Mouse (Mus musculus) liver (tissue): ENCODE data around the gene Prkab2.
A peak's percentile ranks its signal among the peaks of the same experiment; 100 is the strongest.

ENCODE experiments used
- DNase-seq: peaks from one replicate; pipeline ENCODE4 v3.0.0-alpha.2; 2020; ENCODE audit warnings: mixed read lengths

Prkab2 gene

GRCm38 (mm10) chr3:97651604-97652003 is 6.4 kb upstream of the Prkab2 start:
- DNase-seq = no peak

DNA sequence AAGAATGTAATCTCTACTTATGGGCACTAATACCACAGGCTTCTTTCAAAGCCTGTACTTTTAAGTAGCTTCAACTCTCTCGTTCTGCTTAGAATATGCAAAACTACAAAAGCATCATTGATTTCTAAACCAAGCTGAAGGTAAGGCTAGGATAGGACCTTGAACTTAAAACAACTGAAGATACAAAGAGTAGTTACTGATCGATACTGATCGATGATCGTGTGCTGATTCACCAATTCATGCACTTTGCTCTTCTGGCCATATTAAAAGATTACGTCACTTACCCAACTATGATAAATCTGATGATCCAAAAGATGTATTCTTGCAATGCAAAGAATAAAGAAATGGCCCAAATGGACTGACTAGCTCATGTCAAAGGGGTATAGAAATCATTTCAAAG is 4.2 kb upstream of the Prkab2 start:
- no peak for DNase-seq

DNA sequence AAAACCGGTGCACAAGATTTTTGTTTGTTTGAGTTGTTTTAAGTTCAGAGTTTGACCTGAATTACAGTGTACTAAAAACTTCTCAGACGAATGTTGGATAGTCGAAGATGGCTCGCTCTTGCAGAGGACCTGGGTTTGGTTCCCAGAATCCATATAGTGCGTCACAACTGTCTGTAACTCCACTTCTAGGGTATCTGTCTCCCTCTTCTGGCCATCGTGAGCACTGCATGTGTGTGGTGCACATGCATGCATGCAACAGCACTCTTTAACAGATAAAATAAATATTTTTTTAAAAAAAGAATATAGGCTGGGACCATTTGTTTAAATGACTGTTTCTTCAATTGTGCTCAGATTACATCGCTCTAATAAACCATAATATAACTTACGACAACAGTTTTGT is 3.1 kb upstream of the Prkab2 start:
- peak; percentile 52 for DNase-seq

DNA sequence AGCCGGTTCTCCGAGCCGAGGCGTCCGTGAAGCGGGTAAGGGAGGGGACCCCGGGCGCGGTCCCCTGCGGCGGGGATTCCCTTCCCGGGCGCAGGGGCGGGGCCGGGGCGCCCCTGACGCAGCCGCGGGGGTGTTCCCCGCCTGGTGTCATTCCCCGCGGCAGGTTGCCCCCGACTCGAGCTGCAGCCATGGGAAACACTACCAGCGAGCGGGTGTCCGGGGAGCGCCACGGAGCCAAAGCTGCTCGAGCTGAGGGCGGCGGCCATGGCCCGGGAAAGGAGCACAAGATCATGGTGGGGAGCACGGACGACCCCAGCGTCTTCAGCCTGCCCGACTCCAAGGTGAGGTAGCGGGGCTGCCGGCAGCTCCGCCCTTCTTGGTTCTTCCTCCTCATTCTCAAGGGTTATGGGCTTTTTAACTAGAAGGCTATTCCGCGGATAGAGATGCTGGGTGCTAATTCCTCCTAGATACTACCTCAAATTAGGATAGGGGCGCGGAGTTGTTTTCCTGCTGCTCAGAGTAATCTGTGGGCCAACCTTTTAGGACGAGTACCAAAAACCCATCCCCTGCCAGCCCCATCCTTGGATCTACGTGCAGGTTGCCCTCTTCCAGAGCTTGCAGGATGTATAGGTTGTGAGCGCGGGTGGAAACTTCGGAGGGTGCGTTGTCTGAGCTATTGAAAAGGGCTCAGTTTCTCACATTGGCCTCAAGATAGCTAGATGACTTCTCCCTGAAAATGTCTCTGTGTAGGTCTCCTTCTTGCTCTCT is 617 bp downstream of the Prkab2 start:
- DNase-seq = peak; percentile 77

DNA sequence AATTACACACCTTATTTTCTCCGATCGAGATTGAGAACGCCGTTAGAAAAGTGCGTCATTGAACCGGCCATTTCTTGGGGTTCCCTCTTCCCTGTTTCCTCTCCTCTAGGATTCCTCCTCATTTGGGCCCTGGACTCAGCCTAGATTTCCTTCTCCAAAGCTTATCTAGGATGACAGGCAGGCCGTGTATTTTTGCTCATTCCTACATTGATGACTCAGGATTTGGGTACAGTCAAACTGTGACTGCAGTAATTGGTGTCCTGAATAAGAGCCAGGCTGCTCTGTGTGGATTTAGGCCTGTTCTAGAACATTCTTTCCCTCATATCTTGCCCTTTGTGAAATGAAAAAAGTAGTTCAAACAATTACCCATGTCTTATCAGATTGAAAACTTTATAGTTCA is 1.8 kb downstream of the Prkab2 start:
- no peak for DNase-seq

DNA sequence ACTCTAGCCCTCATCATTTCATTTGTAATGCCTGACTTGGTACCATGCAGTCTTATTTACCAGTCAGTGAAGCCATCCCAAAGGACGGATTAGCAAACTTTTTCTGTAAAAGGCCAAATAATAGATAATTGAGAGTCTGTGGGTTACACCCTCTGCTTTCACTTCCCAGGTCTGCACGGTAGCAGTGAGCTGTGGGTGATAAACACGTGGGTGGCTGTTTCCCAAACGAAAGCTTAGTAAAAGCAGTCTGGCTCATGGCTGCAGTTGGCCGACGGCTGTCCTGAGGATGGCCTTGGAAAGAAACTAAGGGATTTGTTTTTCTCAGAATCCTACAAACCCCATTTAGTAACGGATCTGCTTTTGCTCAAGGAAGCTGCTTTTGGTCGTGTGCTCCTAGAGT is 3.2 kb downstream of the Prkab2 start:
- DNase-seq = no peak

GRCm38 (mm10) chr3:97665525-97665924 is 7.5 kb downstream of the Prkab2 start:
- DNase-seq = no peak

DNA sequence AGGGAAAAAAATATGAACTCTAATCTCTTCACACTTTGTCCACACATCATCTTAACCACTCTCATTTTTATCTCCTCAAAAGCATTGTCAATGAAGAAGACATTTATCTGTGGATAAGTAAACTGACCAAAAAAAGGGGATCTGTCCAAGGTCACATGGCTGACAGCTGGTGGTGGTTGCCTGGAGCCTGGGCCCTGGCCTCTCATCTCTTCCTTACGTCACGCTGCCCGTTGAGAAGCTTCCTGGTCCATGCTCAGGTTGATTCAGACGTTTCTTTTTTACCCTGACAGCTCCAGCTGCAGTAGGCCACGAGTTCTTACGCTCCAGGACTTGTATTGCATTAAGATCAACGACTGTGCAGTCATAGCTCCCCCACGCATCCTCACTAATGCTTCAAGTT is 8.2 kb downstream of the Prkab2 start:
- no peak for DNase-seq

- no peak for DNase-seq
These were observed 9.2 kb downstream of the Prkab2 start for GRCm38 (mm10) chr3:97667093-97667675.

- DNase-seq = no peak
These were observed 16.7 kb downstream of the Prkab2 start, which contains the start of gene Gm17651 for GRCm38 (mm10) chr3:97674644-97675110. TSS of gene Gm17651 (minus strand) at chr3:97674694.

DNA sequence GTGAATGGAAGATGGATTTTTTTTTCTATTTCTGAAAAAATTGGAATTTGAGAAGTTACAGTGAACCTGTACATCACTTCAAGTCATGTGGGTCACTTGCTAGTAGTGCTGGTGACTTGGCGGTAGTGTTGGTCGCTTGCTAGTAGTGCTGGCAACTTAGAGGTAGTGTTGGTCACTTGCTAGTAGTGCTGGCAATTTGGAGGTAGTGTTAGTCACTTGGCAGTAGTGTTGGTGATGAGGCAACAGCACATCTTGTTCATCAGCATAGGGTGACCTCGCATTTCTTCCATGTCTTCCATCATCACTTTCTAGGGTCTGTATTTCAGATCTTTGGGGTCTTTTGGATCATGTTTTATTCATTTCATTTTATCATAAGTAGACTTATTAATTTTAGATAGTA is 18.1 kb downstream of the Prkab2 start:
- no peak for DNase-seq

GRCm38 (mm10) chr3:97678416-97678815 is 20.4 kb downstream of the Prkab2 start:
- peak; percentile 24 for DNase-seq

DNA sequence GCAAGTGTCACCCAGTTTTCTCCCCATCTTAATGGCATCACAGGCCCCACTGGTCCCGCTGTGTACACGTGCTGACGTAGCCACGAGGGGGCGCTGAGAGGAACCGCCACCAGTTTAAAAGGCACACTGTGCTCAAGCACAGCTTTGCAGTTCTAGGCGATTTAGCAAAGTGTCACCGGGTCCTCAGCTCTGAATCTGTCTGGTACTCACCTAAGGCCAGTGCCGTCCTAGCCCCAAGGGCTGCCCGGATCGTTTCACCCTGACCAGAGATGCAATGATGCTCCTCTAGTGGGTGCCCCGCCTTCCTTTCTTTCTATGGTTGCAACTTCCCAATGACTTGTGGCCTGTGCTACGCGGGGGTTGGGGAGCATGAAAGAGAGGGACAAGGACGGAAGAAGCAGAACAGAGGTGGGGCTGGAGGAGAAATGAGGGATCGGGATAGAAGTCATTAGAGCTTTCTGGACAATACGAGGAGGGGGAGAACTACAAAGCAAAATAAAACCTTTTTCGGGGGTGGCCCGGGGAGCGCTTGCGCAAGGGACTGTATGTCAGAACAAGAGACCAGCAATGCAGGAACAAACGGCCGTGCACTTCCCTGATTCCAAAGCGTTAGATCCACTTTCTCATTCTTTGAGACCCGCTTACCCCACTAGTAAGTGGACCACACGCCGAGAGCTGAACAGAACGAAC is 22.8 kb downstream of the Prkab2 start:
- DNase-seq = peak; percentile 80

DNA sequence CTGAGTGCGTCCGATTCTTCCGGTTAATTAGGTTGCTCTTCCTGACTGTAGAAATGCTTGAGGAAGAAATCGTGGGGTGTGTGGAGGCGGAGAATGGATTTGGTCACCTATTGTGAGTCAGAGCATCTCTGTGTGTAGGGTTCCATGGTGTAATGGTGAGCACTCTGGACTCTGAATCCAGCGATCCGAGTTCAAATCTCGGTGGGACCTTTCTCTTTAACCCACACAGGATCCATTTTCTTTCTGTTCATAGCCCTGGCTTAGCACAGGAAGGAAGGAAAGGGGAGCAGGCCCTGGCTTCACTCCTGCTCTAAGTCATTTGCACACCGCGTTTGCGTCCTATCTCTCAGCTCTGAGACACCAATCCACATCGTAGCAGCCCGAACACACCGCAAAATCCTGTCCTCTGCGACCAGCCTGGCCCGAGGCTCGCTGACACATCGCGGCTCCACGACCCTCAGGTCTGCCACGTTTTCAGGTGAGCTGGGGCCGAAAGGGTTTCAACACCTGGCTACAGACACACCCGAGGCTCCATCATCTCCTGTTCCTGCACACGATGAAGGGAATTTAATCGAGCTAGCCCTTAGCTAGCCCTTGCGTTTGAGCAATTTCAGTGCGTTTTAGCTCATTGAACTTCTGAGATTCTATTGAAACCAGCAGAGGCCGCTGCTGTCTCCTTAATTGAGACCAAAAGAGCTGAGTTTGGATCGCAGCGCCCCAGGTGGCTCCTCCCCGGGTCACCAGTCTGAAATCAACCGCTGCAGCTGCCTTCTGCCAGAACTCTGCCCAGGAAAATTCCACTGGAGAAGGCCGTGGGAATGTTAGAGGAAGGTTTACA is 23.5 kb downstream of the Prkab2 start:
- peak; percentile 74 for DNase-seq

GRCm38 (mm10) chr3:97682159-97682502 is 24.1 kb downstream of the Prkab2 start:
- no peak for DNase-seq

GRCm38 (mm10) chr3:97682576-97682975 is 24.6 kb downstream of the Prkab2 start:
- DNase-seq = no peak

GRCm38 (mm10) chr3:97683560-97684195 is 25.7 kb downstream of the Prkab2 start:
- DNase-seq = no peak

DNA sequence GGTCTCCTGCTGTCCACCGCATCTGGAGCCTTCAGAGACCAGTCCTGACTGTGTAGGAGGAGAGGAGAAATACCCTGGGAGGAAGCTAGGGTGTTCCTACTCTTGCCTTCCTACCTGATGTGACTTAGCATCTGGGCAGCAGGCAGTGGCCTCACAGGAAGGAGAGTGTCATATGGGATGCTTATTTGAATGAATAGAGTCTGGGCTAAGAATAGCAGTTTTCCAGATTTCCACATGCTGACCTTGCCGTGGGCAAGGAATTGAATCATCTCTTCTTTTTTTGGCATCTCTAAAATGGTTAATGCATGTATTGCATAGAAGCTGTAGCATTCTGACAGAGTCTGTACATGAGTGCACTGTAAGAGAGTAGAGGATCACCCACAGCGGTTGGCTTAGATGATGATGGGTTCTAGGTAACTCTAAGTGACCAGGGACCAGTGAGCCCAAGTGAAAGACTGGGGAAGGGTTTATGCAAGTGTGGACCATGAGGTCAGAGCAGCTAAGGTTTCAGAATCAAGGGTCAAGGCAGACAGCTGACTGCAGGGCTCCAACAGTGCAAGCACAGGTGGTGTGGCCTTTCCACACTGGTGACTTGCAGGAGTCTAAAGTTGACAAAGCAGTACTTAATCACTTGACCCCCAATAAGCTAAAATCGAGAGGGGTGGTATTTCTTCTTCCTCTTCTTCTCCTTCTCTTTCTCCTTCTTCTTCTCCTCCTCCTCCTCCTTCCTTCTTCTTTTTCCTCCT is 28.6 kb downstream of the Prkab2 start:
- no peak for DNase-seq

DNA sequence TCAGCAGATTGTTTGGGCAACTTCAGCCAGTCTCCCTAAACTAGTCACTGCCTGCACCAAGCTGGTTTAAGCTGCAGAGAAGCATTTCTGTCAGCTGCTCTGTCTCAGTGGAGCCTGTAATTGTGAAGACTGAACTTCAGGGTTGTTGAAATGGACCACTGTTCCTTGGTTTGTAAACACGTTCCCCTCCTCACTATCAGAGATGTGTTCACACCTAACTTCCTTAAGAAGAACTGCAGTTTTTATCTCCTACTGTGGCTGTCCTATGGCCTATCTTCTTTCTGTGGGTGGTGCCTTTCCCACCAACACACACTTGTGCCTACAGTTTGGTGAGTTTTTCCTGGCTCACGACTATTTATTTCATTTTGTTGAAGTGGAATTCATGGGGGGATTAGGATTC is 31.3 kb downstream of the Prkab2 start:
- no peak for DNase-seq

DNA sequence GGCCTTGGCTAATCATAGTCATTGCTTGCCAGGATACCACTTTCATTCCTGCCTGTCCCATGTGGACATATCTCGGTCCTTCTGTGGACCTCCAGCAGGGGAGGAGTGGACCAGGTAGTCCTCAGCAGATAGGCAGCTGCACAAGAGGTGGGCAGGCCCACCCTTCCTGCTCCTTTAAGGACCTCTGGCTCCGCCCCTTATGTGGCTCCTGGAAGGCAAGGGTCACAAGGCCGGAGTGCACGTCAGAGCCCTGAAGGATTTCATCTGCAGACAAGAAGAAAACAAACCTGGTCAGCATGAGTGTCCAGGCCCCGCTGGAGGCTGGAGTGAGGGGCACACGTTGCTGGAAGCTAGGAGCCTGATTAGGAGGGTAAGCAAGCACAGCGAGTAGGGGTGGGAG is 32.6 kb downstream of the Prkab2 start:
- no peak for DNase-seq

DNA sequence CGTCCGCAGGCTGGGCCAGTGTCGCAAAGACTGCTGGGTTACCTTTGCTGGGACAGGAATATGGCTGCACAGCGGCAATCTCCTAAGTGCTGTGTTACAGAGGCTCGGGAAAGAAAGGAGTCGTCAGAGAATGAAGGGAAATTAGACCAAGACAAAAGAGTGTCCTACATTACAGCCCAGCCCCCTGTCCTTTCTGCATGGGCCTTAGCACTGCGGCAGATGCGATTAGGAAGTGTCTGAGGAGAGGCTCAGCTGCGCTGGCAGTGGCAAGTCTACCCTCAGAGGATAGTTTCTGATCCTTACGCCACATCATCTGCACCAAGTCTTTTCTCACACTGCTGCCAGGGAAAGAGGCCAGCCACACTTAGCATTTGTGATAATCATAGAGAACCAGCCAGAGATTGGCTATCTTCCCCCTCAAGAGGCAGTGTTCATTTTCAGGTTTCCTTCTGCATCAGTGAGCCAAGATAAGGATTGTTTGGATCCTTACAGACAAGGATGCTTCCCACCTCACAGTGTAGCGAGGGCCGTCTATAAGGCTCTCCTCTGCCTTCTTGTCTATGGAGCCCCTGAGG is 33.5 kb downstream of the Prkab2 start:
- no peak for DNase-seq

DNA sequence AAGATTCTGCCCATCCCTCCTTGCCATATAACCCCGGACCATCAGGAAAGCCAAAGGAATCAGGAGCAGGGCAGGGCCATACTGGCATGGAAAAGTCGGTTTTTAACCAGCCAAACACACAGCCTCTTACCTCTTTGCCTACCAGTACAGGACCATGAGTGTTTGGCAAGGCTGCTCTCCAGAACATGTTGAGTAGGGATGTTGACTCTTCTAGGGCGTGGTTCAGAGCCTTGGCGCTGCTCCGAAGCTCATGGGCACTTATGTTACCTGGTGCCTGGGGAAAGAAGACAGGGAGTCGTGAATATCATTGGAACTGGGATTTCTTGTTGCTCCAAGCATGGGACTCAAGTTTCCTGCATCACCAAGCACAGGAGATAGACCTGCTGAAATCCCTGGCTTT is 35.8 kb downstream of the Prkab2 start:
- DNase-seq = no peak
